In genomic region chr4:64067394-64067793, GRCm38 (mm10) we compare ENCODE assay signal across 25 mouse cellular contexts. TPM values are rescaled to one million over a fixed set of nuclear protein-coding genes. Genes with fewer than 3 reads are reported as not detected.
DNase-seq lines count a peak whose midpoint lies in the region; ATAC-seq and TF ChIP-seq lines count a peak whose summit lies in the region.
"Had no signal": no experiment of that assay in that cellular context is flagged by ENCODE, and none has a peak within 500 bp of the region (broad histone marks: within the 10 kb centered on the region; RNA-seq: fewer than 3 reads in every experiment).

No protein-coding gene starts in this region.

- no peaks in the 10 kb centered on the region for H3K36me3 ChIP-seq in embryonic facial prominence, embryonic 13.5 days
- H3K36me3 ChIP-seq in limb, embryonic 15.5 days, result no peaks in the 10 kb centered on the region
- H3K36me3 ChIP-seq: heart, embryonic 12.5 days; heart, embryonic 15.5 days; hindbrain, embryonic 10.5 days; hindbrain, embryonic 13.5 days; intestine, embryonic 15.5 days had no signal

- no peak for TF ChIP-seq CTCF in cerebellum, adult 2 months (IDR thresholded peaks at IDR 0.05; ENCODE audit: borderline replicate concordance, insufficient read depth, low read depth, low read length)

- peaks cover 12% of the 10 kb centered on the region for H3K4me1 ChIP-seq in embryonic facial prominence, embryonic 13.5 days
- peaks cover 4% of the 10 kb centered on the region; the same call in 1 of the 2 replicates for H3K4me1 ChIP-seq in limb, embryonic 15.5 days
- H3K4me1 ChIP-seq in cerebellum, adult 2 months (ENCODE audit: control insufficient read depth, insufficient read depth, low read length), result no peaks in the 10 kb centered on the region
- H3K4me1 ChIP-seq: intestine, embryonic 15.5 days had no signal

- no peak overlapping the region for H3K9ac ChIP-seq in embryonic facial prominence, embryonic 13.5 days
- no peak overlapping the region for H3K9ac ChIP-seq in limb, embryonic 15.5 days
- H3K9ac ChIP-seq: forebrain, postnatal 0 days; heart, embryonic 12.5 days; heart, embryonic 15.5 days; hindbrain, embryonic 13.5 days; intestine, embryonic 15.5 days had no signal

- H3K27me3 ChIP-seq in embryonic facial prominence, embryonic 13.5 days, result no peaks in the 10 kb centered on the region
- no peaks in the 10 kb centered on the region for H3K27me3 ChIP-seq in limb, embryonic 15.5 days
- H3K27me3 ChIP-seq in cerebellum, adult 2 months (ENCODE audit: control insufficient read depth, insufficient read depth, low read length), result no peaks in the 10 kb centered on the region
- H3K27me3 ChIP-seq: hindbrain, embryonic 13.5 days; intestine, embryonic 15.5 days had no signal

- WGBS in embryonic facial prominence, embryonic 13.5 days, result 40% methylated on average over 7 of the region's 7 CpGs
- WGBS in limb, embryonic 15.5 days, result 38% methylated on average over 7 of the region's 7 CpGs
- WGBS in cerebellum, adult 2 months, result 86% methylated on average over 7 of the region's 7 CpGs

- peak; percentile 24 for DNase-seq in lung, postnatal 10 days
- DNase-seq in lung, adult 18-20 months, result no peak
- DNase-seq in cerebellum, adult 2 months, result no peak
- DNase-seq in thymus, postnatal 25 days, result no peak
- DNase-seq: adrenal gland, adult 8-10 months; adrenal gland, postnatal 25 days; cerebellum, adult 11-12 months; cerebellum, adult 9-10 months; cerebellum, postnatal 14 days; forebrain, postnatal 0 days; gastrocnemius, postnatal 25 days; heart, adult 18-20 months; heart, postnatal 10 days; heart, postnatal 36 days had no signal

- H3K9me3 ChIP-seq in embryonic facial prominence, embryonic 13.5 days, result no peaks in the 10 kb centered on the region
- H3K9me3 ChIP-seq in limb, embryonic 15.5 days, result no peaks in the 10 kb centered on the region
- H3K9me3 ChIP-seq: heart, embryonic 12.5 days; heart, embryonic 15.5 days; hindbrain, embryonic 10.5 days; hindbrain, embryonic 13.5 days; intestine, embryonic 15.5 days had no signal

- TF ChIP-seq POLR2A in cerebellum, adult 2 months (IDR thresholded peaks at IDR 0.05; ENCODE audit: borderline replicate concordance, insufficient read depth, low read length), result no peak

- no peak for ATAC-seq in embryonic facial prominence, embryonic 13.5 days (ENCODE audit: insufficient number of reproducible peaks, insufficient read depth, low FRiP score, low TSS enrichment, low read depth)
- ATAC-seq in limb, embryonic 15.5 days (ENCODE audit: insufficient number of reproducible peaks, low FRiP score, low TSS enrichment, low read depth), result no peak
- ATAC-seq: activated CD4-positive, CD25-positive, alpha-beta regulatory T cell, adult 4 months; CD4-positive, CD25-positive, alpha-beta regulatory T cell, adult 4 months; forebrain, embryonic 14.5 days; forebrain, postnatal 0 days; hindbrain, embryonic 16.5 days; intestine, embryonic 15.5 days had no signal

- H3K27ac ChIP-seq in embryonic facial prominence, embryonic 13.5 days, result peak overlapping the region; percentile 48; the same call in 1 of the 2 replicates
- H3K27ac ChIP-seq in limb, embryonic 15.5 days, result 0 out of 2 replicates have a peak overlapping the region, but pooled peaks have one; percentile 38
- H3K27ac ChIP-seq in cerebellum, adult 2 months (ENCODE audit: insufficient read depth, low read length), result no peak overlapping the region
- H3K27ac ChIP-seq: heart, embryonic 15.5 days; hindbrain, embryonic 10.5 days; hindbrain, embryonic 13.5 days; intestine, embryonic 15.5 days had no signal

- H3K4me3 ChIP-seq in embryonic facial prominence, embryonic 13.5 days, result no peak overlapping the region
- no peak overlapping the region for H3K4me3 ChIP-seq in limb, embryonic 15.5 days
- H3K4me3 ChIP-seq in cerebellum, adult 2 months (replicated peaks; ENCODE audit: insufficient read depth, low read depth, low read length), result no peak overlapping the region
- H3K4me3 ChIP-seq: heart, embryonic 12.5 days; heart, embryonic 15.5 days; hindbrain, embryonic 10.5 days; hindbrain, embryonic 13.5 days; intestine, embryonic 15.5 days had no signal

- no peak overlapping the region for H3K4me2 ChIP-seq in embryonic facial prominence, embryonic 13.5 days
- H3K4me2 ChIP-seq in limb, embryonic 15.5 days, result no peak overlapping the region
- H3K4me2 ChIP-seq: heart, embryonic 12.5 days; heart, embryonic 15.5 days; hindbrain, embryonic 13.5 days; intestine, embryonic 15.5 days had no signal

RNA-seq across cellular contexts. Expression of gene Tnc, which starts 20.6 kb away (rescaled TPM):
- 48.0 and 61.7 TPM in 2 replicates for polyA plus RNA-seq in embryonic facial prominence, embryonic 13.5 days (2015; fragmentation: Nextera tagmentation; extraction: Ambion mirVana)
- 60.0 and 61.3 TPM in 2 replicates for polyA plus RNA-seq in limb, embryonic 15.5 days (2015; fragmentation: Nextera tagmentation; extraction: Ambion mirVana)
- polyA plus RNA-seq in cerebellum, adult 2 months (2012; rRNA removed), result 7.9 and 8.0 TPM in 2 replicates
